Mouse (Mus musculus) kidney, embryonic 15.5 days (tissue): Measurements from ENCODE around the gene Mrgpre. TPM values are rescaled to one million over a fixed set of nuclear protein-coding genes. Genes with fewer than 3 reads are reported as not detected.

Experiments
- ATAC-seq: fragments of 200-750 bp; cut with Nextera tagmentation; replicated peaks from 2 replicates; pipeline ENCODE4 v1.8.0; 2017; ENCODE audit warnings: moderate TSS enrichment; ENCODE audit not compliant: low FRiP score
- H3K27ac ChIP-seq: fragments of 300-500 bp; sonication (generic); 2 replicates; pipeline ENCODE4 v1.5.1; 2015; ENCODE audit warnings: mild to moderate bottlenecking, inconsistent platforms
- H3K27me3 ChIP-seq: fragments of 300-500 bp; sonication (generic); 2 replicates; pipeline ENCODE4 v1.6.1; 2015; ENCODE audit warnings: inconsistent platforms
- H3K36me3 ChIP-seq: fragments of 300-500 bp; sonication (generic); 2 replicates; pipeline ENCODE4 v1.6.1; 2015; ENCODE audit warnings: inconsistent platforms
- H3K4me1 ChIP-seq: fragments of 300-500 bp; sonication (generic); 2 replicates; pipeline ENCODE4 v1.6.1; 2015; ENCODE audit warnings: inconsistent platforms
- H3K4me2 ChIP-seq: fragments of 300-500 bp; sonication (generic); 2 replicates; pipeline ENCODE4 v1.6.1; 2015; ENCODE audit warnings: moderate library complexity, mild to moderate bottlenecking, inconsistent platforms
- H3K4me3 ChIP-seq: fragments of 300-500 bp; sonication (generic); replicated peaks from 2 replicates; pipeline ENCODE4 v1.5.1; 2015; ENCODE audit warnings: mild to moderate bottlenecking, inconsistent platforms
- H3K9ac ChIP-seq: fragments of 300-500 bp; sonication (generic); 2 replicates; pipeline ENCODE4 v1.6.1; 2015; ENCODE audit warnings: mild to moderate bottlenecking, inconsistent platforms
- H3K9me3 ChIP-seq: fragments of 300-500 bp; sonication (generic); replicated peaks from 2 replicates; pipeline ENCODE4 v1.6.1; 2016; ENCODE audit warnings: inconsistent platforms
- WGBS: fragments of 180-500 bp; shearing (Covaris S2); methylation state at CpG from one replicate; pipeline ENCODE4 v1.1.7; 2015; ENCODE audit warnings: mixed read lengths; 5-methylcytosine and 5-hydroxymethylcytosine counted together
- polyA plus RNA-seq: library from polyadenylated mRNA; unstranded; fragments of >200 nt; fragmentation: Nextera tagmentation; extraction: Ambion mirVana; gene quantifications from 2 replicates; pipeline ENCODE4 v1.2.1, GENCODE M21; 2015

Mrgpre gene
- polyA plus RNA-seq, 1 experiment from 2014 or later: 2.0 TPM

- WGBS: 41% methylated on average over 6 of the region's 6 CpGs
- Histone ChIP-seq H3K27me3 (peaks cover 28% of the 10 kb centered on the region), H3K36me3 (no peaks in the 10 kb centered on the region), H3K9ac (no peak within 1 kb of the TSS), H3K4me3 (no peak within 1 kb of the TSS), H3K4me1 (no peaks in the 10 kb centered on the region), H3K4me2 (no peak within 1 kb of the TSS), H3K27ac (no peak within 1 kb of the TSS), H3K9me3 (no peaks in the 10 kb centered on the region)
- ATAC-seq: no peak
These were observed 17.4 kb downstream of the Mrgpre start, which contains the start of gene Mrgprg for GRCm38 (mm10) chr7:143766893-143767292. Gene Mrgprg, minus strand, starts transcription at chr7:143766993.

DNA sequence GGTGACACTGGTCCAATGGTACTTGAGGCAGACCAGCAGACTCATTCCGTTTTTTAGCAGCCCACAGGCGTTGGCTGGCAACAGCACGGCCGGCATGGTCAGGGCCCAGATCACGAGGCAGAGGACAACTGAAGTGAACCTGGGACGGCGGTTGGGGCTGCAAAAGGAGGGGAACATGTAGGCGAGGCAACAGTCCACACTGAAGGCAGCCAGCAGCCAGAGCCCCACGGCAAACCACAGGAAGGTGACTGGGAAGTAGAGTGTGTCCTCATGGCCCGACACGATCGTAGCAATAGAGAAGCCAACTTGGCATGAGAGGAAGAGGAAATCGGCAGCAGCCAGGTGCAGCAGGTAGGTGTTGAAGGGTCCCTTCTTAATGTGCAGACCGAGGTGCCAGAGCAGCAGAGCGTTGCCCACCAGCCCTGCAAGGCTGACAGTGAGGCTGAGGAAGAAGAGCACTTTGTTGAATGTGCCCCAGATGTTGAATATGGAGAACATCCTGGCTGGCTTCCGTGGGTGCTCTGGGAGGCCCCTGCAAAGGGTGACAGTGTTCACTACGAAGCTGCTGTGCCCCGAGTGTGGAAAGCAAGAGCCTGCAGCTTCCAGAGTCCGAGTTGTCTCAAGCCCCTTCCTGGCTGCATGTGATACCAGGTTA lies 19.3 kb downstream of the Mrgpre start:
- Histone ChIP-seq H3K9ac (no peak overlapping the region), H3K27ac (no peak overlapping the region), H3K4me1 (no peaks in the 10 kb centered on the region), H3K4me3 (no peak overlapping the region), H3K9me3 (no peaks in the 10 kb centered on the region), H3K36me3 (no peaks in the 10 kb centered on the region), H3K4me2 (no peak overlapping the region), H3K27me3 (peaks cover 28% of the 10 kb centered on the region)
- WGBS: 75% methylated on average over 19 of the region's 19 CpGs
- no peak for ATAC-seq

DNA sequence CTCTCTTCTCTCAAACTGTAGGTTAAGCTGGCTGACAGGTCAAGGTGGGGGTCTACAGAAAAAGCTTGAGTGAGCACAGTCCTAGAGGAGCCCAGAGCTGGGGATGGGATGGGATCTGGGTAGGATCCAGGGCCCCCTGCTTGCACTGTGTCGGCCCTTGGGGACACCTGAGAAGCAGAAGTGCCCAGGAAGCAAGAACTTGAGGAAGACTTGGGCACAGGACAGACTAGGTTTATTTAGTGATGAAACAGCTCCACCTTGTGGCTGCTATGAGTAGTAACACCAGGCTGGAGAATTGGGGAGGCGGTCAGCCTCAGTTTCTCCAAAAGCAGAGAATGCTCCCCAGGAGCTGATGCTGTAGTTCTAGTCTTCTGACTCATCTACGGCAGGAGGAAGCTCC lies 20.5 kb downstream of the Mrgpre start:
- Histone ChIP-seq H3K9ac (no peak overlapping the region), H3K9me3 (no peaks in the 10 kb centered on the region), H3K4me3 (no peak overlapping the region), H3K36me3 (no peaks in the 10 kb centered on the region), H3K4me2 (no peak overlapping the region), H3K4me1 (no peaks in the 10 kb centered on the region), H3K27me3 (peaks cover 28% of the 10 kb centered on the region), H3K27ac (no peak overlapping the region)
- WGBS: 19% methylated on average over 3 of the region's 3 CpGs
- ATAC-seq: peak; percentile 60; the same call in 1 of the 2 replicates

GRCm38 (mm10) chr7:143758956-143759355 lies 25.3 kb downstream of the Mrgpre start:
- Histone ChIP-seq H3K4me1 (peaks cover 15% of the 10 kb centered on the region), H3K27ac (no peak overlapping the region), H3K9ac (no peak overlapping the region), H3K9me3 (no peaks in the 10 kb centered on the region), H3K27me3 (peaks cover 21% of the 10 kb centered on the region), H3K4me3 (no peak overlapping the region), H3K4me2 (no peak overlapping the region), H3K36me3 (no peaks in the 10 kb centered on the region)
- 68% methylated on average over 3 of the region's 3 CpGs for WGBS
- ATAC-seq: no peak

DNA sequence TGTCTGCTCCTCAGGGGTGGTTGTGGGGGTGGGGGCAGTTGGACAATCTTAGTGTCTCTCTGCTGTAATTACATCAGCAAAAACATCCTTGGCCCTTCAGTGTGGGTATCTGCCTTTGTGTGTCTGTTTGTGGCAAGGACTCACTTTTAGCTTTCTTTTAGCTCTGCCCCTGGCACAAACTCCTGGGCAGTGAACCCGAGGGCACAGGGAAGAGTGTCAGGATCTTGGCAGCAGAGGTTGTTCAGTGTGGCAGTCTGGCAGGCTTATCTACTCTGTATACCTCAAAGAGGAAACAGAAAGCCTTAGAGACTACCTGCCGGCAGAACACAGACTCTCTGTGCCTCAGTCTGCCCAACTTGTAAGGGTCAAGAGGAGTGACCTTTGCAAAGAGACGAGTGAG lies 26.6 kb downstream of the Mrgpre start:
- Histone ChIP-seq H3K9ac (no peak overlapping the region), H3K27ac (no peak overlapping the region), H3K9me3 (no peaks in the 10 kb centered on the region), H3K4me3 (no peak overlapping the region), H3K27me3 (peaks cover 20% of the 10 kb centered on the region), H3K36me3 (no peaks in the 10 kb centered on the region), H3K4me1 (peaks cover 15% of the 10 kb centered on the region), H3K4me2 (peak overlapping the region; percentile 92)
- 81% methylated on average over 3 of the region's 3 CpGs for WGBS
- no peak for ATAC-seq

- Histone ChIP-seq H3K36me3 (no peaks in the 10 kb centered on the region), H3K27me3 (peaks cover 20% of the 10 kb centered on the region), H3K9ac (peak overlapping the region; percentile 16; the same call in 1 of the 2 replicates), H3K27ac (no peak overlapping the region), H3K9me3 (no peaks in the 10 kb centered on the region), H3K4me3 (peak overlapping the region; percentile 47), H3K4me2 (peak overlapping the region; percentile 92), H3K4me1 (peaks cover 15% of the 10 kb centered on the region)
- 0% methylated on average over 15 of the region's 15 CpGs for WGBS
- peak; percentile 90 for ATAC-seq
These were observed 27.3 kb downstream of the Mrgpre start for GRCm38 (mm10) chr7:143757027-143757390.

DNA sequence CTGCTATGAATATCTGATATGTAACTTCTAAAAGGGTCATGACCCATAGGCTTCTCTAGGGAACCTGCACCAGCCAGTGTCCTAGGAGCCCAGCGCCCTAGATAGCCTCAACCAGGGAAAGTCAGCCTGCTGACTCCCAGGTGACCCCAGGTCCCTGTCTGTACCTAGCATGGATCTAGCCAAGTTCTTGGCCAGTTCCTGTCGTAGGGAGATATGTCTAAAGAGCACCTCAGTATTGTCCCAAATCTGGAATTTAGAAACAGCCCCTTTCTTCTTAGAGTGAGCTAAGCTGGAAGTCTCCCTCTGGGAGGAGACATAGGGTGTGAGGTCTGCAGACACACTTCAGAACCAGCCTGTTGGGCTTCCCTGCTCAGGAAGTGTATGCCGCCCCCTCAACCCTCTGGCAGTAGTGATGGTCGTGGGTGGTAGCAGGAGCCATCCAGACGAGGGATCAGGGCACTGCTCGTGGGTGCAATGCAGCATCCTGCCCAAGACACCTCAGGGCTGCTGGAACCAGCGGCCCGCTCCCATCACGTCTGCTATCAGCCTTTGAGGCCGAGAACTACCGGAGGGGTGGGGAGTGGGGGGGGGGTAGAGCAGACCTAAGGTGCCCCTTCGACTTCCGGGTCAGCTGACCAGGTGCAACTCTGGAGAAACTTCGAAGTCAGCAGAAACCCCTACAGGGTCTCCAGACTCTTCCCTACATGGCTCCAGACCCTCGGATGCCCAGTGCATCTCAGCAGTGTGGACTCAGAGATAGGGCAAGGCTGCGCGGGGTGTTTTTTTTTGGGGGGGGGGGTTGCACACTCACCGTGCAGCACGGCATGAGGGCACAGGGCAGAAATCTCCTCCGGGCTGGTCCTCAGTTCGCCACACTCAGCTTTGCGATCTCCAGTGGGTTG lies 27.9 kb downstream of the Mrgpre start, which contains the start of gene Osbpl5:
TSS of gene Osbpl5 (minus strand) at position 861 of the 902 bp plus-strand sequence.
- Histone ChIP-seq H3K9ac (peak within 1 kb of the TSS; percentile 16; the same call in 1 of the 2 replicates), H3K4me3 (peak within 1 kb of the TSS; percentile 47), H3K4me1 (peaks cover 15% of the 10 kb centered on the region), H3K27ac (no peak within 1 kb of the TSS), H3K36me3 (no peaks in the 10 kb centered on the region), H3K9me3 (no peaks in the 10 kb centered on the region), H3K27me3 (peaks cover 20% of the 10 kb centered on the region), H3K4me2 (peak within 1 kb of the TSS; percentile 92)
- peak; percentile 17 for ATAC-seq
- WGBS: 22% methylated on average over 22 of the region's 22 CpGs

DNA sequence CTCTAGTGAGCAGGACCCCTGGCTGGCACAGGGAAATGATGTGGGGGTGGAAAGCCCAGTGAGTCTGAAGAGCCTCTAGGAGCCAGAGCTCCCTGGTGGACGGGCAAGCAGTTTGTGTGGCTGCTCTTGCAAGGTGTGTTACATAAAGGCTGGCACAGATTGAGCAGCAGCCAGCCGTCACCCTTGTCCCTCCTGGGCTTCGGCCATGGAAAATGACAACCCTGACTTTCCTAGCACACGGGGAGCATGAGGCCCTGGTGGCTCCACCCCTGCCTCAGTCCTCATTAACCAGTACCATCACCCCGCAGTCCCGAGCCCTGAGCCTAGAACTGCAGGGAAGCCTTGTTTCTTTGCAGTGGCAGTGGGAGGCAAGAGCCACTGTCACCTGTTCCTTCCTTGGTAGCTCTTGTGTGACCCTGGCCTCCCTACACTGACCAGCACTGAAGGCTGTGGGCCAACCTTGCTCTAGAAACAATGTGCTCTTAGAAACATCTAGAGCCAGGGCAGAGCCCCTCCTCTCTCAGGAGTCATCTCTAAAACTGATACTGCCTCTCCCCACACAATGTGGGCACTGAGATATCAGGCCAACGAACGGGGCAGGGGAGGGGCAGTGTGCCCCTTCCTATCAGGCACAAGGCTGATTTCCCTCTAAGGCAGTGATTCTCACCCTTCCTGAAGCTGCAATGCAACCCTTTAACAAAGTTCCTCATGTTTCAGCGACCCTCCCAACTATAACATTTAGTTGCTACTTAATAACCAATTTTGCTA lies 28.8 kb downstream of the Mrgpre start:
- H3K27ac ChIP-seq: no peak overlapping the region
- no peak overlapping the region for H3K4me2 ChIP-seq
- H3K9me3 ChIP-seq: no peaks in the 10 kb centered on the region
- no peaks in the 10 kb centered on the region for H3K36me3 ChIP-seq
- 79% methylated on average over 9 of the region's 9 CpGs for WGBS
- ATAC-seq: no peak
- no peak overlapping the region for H3K9ac ChIP-seq
- H3K4me3 ChIP-seq: no peak overlapping the region
- peaks cover 20% of the 10 kb centered on the region for H3K27me3 ChIP-seq
- peaks cover 15% of the 10 kb centered on the region for H3K4me1 ChIP-seq

- WGBS: 41% methylated on average over 5 of the region's 5 CpGs
- Histone ChIP-seq H3K36me3 (no peaks in the 10 kb centered on the region), H3K4me3 (no peak overlapping the region), H3K27me3 (peaks cover 20% of the 10 kb centered on the region), H3K9me3 (no peaks in the 10 kb centered on the region), H3K9ac (no peak overlapping the region), H3K4me2 (no peak overlapping the region), H3K4me1 (peaks cover 15% of the 10 kb centered on the region), H3K27ac (no peak overlapping the region)
- ATAC-seq: no peak
These were observed 30.1 kb downstream of the Mrgpre start for GRCm38 (mm10) chr7:143753990-143754715.

DNA sequence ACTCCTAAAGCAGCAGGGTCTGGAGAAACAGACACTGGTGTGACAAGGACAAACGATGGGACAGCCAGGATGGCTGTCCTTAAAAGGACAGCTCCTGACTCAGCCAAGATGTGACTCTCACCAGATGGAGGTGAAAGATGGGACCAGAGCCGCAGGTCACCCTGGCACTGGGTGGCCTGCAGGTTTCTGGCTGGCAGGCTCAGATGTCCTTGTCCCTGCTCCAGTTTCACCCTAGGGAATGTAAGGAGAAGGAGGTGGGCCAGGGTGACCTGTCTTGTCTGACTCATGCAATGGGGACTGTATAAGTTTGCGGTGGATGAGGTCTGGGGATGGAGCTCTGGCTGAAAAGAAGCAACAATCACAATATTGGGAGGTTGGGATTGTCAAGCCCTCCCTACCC lies 31.7 kb downstream of the Mrgpre start:
- H3K4me2 ChIP-seq: no peak overlapping the region
- H3K9ac ChIP-seq: no peak overlapping the region
- peaks cover 23% of the 10 kb centered on the region for H3K4me1 ChIP-seq
- no peaks in the 10 kb centered on the region for H3K9me3 ChIP-seq
- no peaks in the 10 kb centered on the region for H3K36me3 ChIP-seq
- H3K4me3 ChIP-seq: no peak overlapping the region
- no peak for ATAC-seq
- H3K27ac ChIP-seq: no peak overlapping the region
- H3K27me3 ChIP-seq: peaks cover 17% of the 10 kb centered on the region
- WGBS: 79% methylated on average over 3 of the region's 3 CpGs

GRCm38 (mm10) chr7:143752056-143752455 lies 32.2 kb downstream of the Mrgpre start:
- H3K27ac ChIP-seq: no peak overlapping the region

More at GRCm38 (mm10) chr7:143752056-143752455, 32.2 kb downstream of the Mrgpre start:
- H3K4me2 ChIP-seq: no peak overlapping the region
- peaks cover 17% of the 10 kb centered on the region for H3K27me3 ChIP-seq
- ATAC-seq: no peak
- H3K9me3 ChIP-seq: no peaks in the 10 kb centered on the region
- no peak overlapping the region for H3K4me3 ChIP-seq
- 70% methylated on average over 4 of the region's 4 CpGs for WGBS
- H3K36me3 ChIP-seq: no peaks in the 10 kb centered on the region
- peaks cover 17% of the 10 kb centered on the region for H3K4me1 ChIP-seq
- no peak overlapping the region for H3K9ac ChIP-seq
